Mouse (Mus musculus) kidney, adult 8-10 months (tissue): ENCODE measurements around the gene Aldh4a1.

ENCODE experiments used
- DNase-seq, 2 experiments: peaks; one replicate each; pipeline ENCODE4 v3.0.0; 2022

The Aldh4a1 gene

DNA sequence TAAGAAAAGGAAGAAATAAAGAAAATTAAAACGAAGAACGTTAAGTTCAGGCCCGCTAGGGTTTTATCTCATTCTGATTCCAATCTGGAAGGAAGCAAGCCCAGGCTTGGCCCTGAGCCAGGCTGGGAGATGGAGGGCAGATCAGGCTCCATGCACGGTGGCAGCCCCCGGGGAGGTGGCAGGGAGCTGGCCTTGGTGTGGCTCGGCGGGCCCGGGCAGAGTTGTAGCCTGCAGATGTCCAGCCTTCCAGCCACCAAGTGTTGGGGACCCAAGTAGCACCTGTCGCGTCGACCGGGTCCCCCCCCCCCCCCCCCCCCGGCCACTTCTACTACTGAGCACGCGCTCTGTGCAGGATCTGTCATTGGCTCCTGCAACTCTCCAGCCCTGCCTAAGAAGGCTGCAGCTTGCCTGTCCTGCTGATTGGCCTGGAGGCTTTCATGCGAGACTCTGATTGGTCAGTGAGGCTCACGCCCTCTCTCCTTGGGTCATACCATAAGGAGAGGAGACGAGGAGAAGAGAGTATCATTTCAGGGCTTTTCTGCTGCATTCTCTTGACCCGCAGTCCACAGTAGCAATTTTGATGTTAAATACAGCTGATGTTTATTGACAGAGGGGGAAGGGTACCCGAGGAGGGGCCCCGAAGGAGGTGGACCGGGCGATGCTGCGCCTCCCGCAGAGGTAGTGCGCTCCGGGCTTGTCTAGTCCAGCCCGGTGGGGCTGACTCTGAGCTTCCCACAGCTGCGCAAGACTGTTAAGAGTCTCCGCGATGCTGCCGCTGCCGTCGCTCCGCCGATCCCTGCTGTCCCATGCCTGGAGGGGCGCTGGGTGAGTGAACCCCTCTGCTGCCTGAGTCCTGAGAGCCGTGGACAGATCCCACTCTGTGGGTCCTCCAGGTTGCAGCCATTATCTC is at the start of gene Aldh4a1:
TSS of gene Aldh4a1 (plus strand) at position 494 of the 910 bp plus-strand sequence.
- DNase-seq: peak; percentile 93 to 97

DNA sequence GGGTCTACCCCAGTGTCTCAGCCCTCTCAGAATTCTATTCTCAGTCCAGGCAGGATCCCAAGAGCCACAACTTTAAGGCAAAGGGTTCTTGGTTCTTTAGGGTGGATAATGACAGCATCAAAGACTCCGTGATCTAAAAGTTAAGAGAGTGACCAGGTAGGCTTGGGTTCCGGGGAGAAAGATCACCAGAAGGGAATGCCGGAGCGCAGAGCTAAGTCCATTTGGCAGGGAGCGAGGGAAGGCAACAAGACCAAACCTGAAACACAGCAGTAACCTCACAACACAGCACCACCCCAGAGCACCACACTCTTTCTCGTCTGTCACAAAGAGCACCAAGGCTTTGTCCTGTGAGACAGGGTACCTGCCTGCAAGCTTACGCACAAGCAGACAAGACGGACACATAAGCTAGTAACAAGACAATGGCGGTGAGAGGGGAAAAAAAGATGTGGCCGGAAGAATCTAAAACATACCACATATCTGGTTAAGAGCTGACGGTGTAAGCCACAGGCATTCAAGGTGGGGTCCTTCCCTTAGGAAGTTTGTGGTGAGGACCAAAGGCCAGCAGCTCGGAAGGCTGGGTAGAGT is 49.6 kb upstream of the Aldh4a1 start:
- peak in 1 of 2 experiments; percentile 41 for DNase-seq

DNA sequence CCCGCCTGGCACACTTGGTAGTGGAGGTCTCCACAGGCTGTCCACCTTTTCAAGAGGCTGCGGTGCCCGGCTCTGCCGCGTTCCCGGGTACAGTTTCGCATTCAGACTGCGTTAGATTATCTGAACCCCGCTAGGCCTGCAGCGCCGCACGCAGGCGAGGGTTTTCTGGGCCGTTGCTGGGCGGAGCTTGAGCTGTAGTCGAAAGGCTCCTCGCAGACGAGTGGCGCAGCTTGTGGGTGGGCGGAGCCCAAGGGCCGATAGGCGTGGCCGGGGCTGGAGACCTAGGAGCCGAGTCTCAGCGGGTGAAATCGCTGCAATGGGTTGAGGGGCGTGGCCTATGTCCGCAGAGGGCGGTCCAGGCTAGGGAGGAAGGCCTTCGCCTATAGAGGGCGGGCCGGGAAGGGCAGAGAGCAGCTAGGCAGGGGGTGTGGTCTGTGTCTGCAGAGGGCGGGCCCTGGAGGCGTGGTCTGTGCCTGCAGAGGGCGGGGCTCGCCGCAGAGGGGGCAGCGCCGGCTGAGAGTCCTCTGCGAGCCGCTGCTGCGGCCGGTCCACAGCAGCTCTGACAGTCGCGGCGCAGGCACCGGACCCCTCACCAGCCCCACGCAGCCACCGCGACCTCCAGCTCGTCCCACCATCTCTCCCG is 48.4 kb upstream of the Aldh4a1 start:
- DNase-seq: peak; percentile 99

DNA sequence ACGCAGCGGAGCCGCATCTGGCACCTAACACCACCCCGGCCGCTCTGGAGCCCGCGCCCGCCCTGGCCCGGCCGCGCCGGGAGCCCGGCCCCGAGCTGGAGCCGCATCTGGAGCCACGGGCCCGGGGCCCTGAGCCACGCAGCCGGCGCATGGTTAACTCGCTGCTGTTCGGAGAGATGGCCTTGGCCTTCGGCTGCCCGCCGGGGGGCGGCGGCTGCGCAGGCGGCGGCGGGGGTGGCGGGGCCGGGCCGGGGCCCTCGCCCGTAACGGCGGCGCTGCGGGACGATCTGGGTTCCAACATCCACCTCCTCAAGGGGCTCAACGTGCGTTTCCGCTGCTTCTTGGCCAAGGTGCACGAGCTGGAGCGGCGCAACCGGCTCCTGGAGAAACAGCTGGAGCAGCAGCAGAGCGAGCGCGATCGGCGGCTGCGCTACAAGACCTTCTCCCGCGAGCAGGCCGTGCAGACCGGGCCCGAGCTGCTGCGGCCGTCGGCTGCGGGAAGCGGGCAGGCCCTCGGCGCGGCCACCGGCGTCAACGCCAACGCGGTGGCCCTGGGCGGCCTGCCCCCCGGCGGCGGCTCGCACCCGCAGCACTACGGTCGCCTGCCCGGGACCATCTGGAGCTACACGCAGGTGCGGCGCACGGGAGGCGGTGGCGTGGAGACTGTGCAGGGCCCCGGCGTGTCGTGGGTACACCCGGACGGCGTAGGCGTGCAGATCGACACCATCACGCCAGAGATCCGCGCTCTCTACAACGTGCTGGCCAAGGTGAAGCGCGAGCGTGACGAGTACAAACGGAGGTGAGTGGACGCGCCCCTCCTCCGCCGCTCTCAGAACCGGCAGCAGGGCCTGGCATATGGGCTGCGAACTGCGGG is 47.6 kb upstream of the Aldh4a1 start:
- peak in 1 of 2 experiments; percentile 27 for DNase-seq

DNA sequence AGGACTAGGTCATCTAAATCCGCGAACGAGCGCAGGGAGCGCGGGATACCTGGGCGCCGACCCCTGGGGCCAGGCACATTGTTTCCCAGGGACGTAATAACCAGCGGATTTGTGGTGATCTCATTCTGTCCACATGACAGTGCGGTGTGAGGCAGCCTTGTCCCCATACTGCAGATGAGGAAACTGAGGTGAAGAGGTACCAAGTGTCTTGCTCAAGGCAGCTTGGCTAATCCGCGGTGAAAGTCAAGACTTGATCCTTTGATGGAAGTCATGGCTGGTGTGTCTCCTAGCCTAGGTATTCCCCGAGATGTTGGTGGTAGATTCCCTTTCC is 47.0 kb upstream of the Aldh4a1 start:
- DNase-seq: no peak

DNA sequence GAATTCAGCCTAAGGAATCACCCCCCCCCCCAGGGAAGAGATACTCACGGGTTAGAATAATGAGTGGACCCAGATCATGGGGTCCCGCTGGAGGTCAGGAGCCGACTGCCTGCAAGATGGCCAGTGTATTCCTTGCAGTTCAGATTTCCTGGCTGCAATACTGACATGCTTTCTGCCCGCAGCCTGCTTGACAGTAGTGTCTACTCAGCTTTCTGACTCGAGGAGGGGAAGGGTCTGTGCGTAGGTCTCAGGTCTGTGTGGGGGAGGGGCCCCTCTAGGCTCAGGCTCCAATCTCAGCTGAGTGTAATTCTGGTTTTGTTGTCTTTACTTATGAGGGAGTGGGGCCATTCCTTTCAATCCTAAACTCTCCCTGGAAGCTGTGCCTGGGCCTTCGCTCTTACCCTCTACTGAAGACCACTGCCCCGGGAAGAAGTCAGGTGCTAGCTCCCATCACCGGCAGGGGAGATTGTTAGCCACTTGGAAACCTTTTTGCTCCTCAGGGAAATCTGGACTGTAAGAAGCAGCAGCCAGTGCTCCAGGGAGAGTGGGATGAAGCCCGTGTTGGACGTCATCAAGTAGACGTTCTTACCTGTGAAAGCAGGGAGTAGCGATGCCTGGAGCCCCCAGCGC is 46.3 kb upstream of the Aldh4a1 start:
- no peak for DNase-seq

DNA sequence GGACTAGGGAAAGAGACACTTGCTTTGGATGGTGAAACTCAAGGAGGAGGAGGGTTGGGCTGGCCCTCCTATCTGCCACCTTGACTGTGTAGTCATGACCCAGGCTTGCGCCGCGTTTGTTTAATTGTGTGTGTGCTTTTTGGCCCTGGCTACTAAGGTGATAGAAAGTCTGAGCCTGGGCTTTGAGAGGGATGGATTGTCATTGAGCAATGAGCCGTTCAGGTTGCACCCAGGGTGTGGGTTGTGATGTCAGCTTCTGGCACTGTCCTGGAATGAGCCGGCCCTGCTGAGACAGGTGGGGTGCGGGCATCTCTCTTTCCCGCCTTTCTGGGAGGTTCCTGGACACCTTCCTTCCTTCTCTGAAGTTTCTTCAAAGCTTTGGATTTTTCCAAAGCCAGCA is 45.7 kb upstream of the Aldh4a1 start:
- DNase-seq: no peak

DNA sequence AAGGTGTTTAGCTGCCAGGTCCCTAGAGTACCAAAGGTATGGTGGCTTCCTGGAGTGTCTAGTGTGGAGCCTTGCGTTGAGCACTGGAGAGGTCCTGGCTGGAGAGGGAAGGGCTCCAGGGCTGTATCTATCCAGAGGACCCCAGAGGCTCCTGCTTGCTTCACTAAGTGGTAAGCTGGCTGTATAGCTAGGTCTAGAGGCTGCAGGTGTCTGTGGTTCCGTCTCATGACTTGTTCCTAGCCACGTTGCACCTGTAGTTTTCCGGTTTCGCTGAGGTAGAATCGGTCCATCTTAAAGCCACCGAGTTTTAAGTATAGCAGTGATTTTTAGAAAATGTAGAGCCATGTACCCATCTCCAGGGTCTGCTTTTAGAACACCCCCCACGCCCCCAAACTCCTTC is 44.3 kb upstream of the Aldh4a1 start:
- DNase-seq: no peak

DNA sequence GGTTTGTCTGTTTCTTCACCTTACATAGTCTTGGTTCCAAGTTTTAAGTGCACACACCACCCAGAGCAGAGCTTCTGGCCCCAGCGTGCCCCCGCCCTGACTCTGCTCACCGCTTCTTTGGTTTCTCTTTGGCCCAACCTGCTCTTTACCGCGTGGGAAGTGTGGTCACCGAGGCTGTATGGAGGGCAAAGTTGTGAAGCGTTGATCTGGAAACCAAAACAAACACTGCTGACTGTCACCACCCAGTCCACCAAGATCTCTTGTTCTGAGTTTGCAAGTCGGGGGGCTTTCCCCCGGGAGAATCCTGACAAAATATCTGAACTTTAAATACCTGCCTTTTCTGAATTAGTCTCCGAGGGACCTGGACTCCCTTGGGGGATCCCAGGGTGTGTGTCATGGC is 43.7 kb upstream of the Aldh4a1 start:
- no peak for DNase-seq

DNA sequence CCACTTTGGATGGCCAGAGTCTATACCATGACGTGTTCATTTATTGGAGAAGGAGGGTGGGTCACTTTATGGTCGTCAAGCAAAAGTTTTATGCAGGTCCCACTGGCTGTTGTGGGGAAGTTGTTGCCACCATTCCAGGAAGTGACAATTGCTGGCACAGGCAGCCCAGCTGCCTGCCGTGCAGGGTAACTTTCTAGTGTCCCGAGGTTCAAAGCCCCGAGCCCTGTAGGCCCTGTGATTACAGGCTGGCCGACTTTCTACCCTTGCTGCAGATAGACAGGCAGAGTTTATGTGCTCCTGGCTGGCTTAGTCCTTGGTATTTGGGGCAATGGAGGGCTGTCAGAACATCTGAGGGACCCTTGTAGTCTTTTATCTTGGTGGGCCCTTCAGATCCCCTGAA is 43.2 kb upstream of the Aldh4a1 start:
- no peak for DNase-seq

DNA sequence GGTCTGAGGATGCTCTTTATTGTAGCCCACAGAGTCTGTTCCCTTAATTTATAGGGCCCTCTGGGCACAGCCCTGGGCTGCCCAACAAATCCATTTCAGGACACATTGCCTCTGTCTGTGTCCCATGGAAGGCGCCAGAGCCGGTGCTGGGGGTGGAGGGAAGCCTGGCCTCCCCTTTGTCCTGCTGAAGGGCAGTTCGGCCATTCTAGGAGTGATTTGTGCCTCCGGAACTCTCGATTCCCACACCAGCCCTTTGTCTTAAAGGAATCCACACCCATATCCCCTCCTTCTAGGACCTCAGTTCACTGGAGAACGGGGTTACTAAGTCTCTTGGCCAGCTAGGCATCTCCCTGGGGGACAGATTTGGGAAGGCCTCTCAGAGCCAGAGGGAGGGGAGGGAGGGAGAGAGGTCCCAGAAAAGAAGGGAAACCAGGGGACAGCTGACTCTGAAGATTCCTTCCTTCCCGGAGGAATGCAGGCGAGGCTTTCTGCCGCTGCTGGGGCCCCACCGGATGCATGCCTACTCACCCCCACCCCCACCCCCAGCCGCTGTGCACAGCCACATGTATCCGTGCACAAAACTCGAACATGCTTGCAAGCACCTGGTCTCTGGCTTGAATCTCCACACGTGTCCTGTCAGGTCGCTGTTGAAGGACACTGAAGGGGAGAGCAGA is 41.9 kb upstream of the Aldh4a1 start:
- DNase-seq: peak in 1 of 2 experiments; percentile 31

DNA sequence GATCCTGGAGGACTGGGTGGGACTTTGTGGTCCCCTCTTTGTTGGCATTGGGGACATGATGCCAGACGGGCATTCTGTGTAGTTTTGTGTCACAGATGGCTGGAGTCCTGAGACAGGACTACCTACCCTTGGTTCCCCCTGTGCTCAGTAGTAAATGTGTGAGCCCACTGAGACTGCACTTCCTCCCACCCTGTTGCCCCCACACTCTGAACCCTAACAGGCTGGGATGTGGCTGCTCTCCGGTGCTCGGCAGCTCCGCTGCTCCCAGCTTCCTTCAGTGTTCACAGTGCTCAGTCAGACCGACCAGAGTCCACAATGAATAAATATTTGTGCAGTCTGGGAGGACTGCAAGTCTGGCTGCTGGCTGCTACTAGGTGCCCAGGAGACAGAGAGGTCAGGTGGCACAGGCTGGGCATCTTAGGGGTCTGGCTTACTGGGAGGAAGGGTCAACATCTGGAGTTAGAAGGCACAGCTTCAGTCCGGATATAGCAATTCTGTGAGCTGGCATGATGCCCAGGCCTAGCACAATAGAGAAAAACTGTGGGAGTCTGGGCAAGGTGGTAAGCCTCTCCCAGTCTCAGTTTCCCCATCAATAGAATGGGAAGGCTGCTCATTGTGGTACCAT is 41.1 kb upstream of the Aldh4a1 start:
- peak in 1 of 2 experiments; percentile 46 for DNase-seq

DNA sequence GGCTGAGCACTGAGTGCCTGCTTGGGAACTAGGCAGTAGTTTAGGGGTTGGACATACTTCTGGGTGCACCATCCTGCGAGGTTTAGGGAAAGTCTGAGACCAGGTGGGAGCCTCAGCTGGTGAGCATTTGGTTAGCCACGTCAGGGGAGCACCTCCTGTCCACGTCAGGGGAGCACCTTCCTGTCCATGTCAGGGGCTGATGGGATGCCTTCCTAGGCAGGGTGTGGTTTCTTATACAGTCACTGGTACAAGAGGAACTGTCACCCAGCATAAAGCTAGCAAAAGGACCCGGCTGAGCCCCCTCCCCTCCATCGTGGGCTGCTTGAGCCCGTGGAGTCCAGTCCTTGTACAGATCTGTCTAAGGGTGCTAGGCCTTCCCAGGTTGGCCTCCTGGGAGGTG is 40.3 kb upstream of the Aldh4a1 start:
- DNase-seq: no peak

DNA sequence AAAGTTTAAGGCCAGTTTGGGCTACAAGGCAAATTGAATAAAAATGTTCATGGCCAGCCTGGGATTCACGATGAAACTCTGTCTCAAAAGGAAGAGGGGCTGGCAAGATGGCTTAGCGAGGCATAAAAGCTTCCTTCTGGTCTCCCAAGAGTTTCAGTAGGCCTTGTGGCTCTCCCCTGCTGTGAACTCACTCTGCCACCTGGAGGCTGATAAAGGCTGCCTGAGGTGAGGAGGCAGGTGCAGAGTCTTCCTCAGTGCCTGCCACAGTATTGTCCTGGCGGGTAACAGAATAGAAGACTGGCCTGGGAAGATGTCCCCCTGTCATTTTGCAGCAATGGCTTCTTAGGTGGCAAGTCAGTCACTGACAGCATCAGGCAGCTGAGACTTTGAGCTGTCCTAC is 39.8 kb upstream of the Aldh4a1 start:
- DNase-seq: no peak

DNA sequence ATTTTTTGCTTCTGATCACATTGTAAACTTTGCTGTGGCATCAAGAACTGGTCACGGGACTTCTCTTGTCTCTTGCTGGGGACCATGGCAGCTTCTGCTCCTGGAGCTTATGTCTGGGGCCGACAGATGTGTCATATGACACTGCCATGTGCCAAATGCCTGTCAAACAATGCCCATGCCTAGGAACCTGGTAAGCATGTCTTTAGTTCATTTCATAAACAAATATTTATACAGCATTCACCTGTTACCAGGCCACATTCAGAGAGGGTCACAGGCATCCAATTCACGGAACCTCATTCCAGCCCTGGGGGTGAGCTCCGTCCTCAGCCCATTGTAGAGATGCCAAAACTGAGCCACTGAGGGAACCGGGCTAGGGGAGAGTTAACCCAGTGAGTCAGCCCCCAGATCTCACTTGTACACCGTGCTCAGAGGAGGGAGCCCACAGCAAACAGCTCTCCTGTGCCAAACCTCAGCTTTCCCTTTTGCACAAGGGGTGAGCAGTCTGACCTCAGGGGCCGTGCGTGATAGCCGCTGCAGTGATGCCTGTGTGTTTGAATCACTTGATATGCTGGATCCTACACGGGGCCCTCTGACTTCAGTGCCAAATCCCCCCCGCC is 38.9 kb upstream of the Aldh4a1 start:
- DNase-seq: no peak

DNA sequence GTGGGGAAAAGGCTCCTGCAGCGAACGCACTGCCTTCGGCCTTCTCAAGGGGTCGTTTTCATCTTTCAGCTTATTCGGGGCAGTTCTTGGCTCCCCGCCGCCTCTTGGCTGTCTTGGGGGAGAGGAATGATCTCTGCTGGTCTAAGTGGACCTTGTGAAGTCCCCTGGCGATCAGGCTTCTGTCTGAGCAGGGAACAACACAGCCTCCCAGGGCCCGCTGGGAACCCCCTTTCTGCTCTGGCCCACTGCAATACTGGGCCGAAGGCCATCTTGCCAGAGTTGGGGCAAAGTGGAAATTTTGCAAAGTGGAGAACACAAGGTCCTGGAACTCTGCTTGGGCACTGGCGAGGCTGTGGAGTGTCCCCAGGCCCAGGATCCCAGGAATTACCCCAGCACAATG is 38.0 kb upstream of the Aldh4a1 start:
- no peak for DNase-seq

DNA sequence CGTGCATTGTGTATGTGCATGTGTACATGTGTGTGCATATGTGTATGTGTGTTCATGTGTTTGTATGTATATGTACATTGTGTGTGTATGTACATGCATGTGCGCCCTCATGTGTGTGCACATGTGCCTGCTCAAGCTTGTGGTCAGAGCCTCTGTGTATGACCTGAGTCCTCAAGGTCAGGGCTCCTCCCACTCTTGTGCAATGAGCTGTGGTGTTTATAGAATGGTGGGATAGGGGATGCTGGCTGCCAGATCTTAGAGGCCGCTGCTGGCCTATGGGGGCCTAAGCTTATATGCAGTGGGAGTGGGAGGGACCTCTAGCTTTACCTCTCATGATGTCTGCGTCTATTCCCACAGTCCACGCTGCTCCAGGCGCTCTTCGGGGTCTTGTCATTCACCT is 37.0 kb upstream of the Aldh4a1 start:
- no peak for DNase-seq

DNA sequence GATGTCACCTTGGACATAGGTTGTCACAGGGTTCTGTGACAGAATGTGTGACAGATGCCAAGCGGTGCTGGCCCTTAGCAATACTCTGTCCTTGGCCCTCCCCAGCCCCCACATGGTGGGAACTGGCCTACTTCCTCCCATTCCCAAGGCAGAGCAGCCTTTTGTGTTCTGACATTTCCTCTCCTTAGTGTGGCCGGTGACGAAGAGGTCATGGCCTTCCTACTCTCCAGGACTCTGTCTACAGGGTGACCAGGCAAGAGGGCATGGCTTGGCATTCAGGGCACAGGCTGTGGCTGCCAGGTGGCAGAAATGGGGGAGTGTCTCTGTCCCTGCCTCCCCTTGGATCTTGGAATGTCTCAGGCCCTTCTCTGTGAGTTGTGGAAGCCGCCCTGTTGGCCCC is 35.3 kb upstream of the Aldh4a1 start:
- DNase-seq: no peak

DNA sequence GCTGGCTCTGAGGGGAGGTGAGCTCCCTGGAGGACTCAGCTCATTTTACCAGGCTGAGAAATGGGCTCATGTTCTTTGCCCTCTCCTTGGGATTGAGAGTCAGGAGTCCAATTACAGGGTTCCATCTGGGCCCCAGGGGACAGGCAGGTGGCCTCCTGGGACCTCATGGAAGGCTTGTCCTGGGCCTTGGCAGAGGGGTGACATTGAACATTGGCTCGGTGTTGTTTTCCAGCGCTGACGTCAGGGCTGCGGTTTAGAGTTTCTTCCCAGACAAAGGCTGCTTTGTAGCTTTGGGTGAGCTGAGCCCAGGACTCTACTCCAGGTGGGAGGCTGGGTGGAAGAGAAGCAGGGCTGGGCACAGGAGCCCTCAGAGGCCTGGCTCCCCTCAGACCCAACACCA is 34.9 kb upstream of the Aldh4a1 start:
- no peak for DNase-seq

DNA sequence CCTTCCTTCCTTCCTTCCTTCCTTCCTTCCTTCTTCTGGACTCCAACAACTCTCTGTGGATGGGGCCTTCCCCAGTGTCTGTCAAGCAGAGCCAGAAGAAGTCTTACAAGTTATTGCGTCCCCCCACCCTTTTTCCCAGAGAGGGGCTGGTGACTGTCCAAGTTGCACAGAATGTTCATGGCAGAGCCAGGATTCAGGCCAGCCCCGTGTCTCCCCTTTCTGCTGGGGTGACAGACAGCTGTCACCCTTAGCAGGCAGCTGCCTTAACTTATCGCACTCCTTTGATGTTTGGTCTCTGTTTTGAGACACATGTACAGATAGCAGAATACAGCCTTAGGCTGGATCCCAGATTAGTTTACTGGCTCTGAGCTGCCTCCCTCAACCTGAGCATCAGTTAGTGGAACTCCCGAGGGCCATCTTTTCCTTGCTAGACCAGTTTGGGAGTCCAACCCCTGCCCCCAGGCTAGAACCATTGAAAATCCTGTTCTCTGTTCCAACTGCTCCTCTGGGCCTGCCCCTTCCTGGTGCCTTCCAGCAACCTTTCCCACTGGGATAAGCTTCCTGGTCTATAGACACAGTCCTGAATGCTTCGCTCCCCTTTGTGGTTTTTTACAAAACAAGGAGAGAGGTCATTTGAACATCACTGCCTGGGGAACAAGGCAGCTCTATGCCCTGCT is 33.2 kb upstream of the Aldh4a1 start:
- DNase-seq: no peak
